Mouse (Mus musculus) activated CD4-positive, CD25-positive, alpha-beta regulatory T cell, adult 4 months (primary cell): ENCODE measurements around the gene Ubac2. TPM values are rescaled to one million over a fixed set of nuclear protein-coding genes. Genes with fewer than 3 reads are reported as not detected.
A peak's percentile ranks its signal among the peaks of the same experiment; 100 is the strongest.

Experiments
- ATAC-seq: one replicate; pipeline ENCODE4 v1.8.0; 2017
- polyA plus RNA-seq, 2 experiments: library from polyadenylated mRNA; unstranded; fragments of 100-300 nt; shearing (Covaris generic); gene quantifications; one replicate each; pipeline ENCODE4 v1.2.1; 2017

The Ubac2 gene
- polyA plus RNA-seq, 2 experiments from 2014 or later = 62.5 to 75.1 TPM

- ATAC-seq = no peak
These were observed 16.9 kb downstream of the Ubac2 start for GRCm38 (mm10) chr14:121895316-121895715.

GRCm38 (mm10) chr14:121896126-121897090, 18.0 kb downstream of the Ubac2 start:
- ATAC-seq = no peak

DNA sequence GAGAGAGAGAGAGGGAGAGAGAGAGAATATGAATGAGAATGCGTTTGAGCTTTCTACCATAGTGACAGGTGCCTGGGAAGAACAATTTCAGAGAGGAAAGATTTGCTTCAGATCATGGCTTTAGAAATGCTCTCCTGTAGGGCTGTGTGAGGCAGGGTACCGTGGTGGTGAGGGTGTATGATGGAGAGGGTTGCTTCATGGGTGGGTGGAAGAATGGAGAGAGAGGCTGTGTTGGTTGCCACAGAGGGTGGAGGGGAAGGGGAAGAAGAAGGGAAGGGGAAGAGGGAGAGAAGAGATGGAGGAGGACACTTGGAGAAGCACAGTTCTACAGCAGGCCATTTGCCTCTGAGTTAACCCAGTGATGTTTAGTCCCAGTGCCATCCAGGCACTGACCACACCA, 19.4 kb downstream of the Ubac2 start:
- ATAC-seq = no peak

GRCm38 (mm10) chr14:121898509-121898908, 20.1 kb downstream of the Ubac2 start:
- peak; percentile 83 for ATAC-seq

DNA sequence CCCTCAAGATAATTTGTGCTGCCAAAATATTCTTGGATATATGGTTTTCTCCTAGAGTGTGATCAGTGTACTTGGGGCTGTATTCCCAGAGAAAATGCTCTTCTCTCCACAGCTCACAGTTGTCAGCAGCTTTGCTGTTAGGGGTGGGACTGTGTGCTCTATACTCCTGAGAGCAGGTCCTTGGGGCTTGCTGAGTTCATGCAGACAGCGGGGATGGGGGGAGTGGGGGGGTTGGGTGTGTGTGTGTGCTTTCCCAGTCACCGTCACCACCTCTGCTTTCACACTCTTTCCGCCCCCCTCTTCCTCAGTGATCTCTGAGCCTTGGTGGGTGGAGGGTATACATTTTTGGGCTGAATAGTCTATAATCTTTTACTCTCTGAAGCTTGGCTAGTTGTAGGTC, 20.7 kb downstream of the Ubac2 start:
- peak; percentile 17 for ATAC-seq

DNA sequence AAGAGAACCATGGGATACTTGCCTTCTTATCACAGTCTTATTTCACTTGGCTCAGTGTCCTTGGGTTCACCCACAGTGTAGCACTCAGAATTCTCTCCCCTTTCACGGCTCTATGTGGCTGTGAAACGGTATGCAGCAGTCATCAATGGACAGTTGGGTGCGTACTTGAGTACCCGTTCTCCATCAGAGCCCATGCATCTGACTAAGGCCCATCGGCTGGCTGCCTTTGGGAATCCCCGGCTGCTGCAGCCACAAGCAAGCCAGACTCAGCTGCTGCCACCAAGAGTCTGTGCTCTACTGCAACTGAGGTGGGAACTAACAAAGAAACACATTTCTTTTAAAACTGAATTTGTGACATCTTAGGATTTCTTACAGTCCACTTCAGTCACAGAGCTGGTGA, 23.1 kb downstream of the Ubac2 start:
- no peak for ATAC-seq

DNA sequence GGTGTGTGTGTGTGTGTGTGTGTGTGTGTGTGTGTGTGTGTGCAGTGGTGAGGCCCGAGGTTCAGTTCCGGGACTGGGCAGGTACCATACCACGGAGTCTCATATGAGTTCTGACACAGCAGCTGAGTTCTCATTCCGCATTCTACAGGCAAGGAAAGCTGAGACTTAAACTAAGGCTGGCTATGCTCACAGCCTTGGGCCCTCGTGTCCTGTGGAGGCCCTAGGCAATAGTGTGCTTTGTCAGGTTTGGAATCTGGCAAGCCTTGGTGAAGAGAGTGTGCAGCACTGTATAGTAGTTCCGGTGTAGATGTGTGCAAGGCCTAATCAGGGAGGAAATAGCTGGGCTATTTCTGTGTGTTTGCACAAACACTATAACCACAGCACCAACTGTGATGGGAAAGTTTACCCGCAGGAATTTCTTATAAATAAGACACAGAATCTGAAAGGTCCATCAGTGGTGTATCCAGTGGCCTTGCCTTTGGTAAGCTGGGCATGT, 25.0 kb downstream of the Ubac2 start:
- ATAC-seq = peak; percentile 15

GRCm38 (mm10) chr14:121904754-121905153, 26.3 kb downstream of the Ubac2 start:
- no peak for ATAC-seq

DNA sequence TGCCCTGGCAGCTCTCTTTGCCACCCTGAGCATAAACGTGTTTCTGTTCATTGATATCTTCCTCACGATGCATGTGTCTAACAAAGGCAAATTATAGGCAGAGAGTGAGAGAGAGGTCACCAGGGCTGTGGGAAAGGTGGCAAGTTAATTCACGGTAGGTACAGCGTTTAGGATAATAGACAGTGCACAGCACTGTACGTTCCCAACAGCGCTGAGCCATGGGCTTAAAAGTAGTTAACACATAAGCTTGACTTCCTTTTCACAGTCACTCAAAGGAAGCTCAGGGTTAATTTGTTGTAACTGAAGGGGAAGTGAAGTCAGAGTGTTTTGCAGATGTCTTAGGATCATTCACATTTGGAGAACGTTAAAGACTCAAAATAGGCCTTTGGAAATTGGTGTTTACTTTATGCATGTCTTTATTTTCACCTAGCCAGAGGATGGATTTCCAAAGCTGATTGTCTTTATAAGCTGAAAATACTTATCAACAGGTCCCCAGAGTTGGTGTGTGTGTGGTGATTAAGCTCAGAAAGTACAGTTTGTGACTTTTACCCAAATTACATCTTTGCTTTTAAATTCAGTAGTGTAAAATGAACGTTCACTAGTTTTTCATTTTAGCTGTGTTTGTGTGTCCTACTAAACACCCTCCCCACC, 28.0 kb downstream of the Ubac2 start:
- peak; percentile 43 for ATAC-seq

GRCm38 (mm10) chr14:121906992-121907681, 28.7 kb downstream of the Ubac2 start:
- no peak for ATAC-seq

GRCm38 (mm10) chr14:121909868-121910267, 31.4 kb downstream of the Ubac2 start:
- no peak for ATAC-seq

DNA sequence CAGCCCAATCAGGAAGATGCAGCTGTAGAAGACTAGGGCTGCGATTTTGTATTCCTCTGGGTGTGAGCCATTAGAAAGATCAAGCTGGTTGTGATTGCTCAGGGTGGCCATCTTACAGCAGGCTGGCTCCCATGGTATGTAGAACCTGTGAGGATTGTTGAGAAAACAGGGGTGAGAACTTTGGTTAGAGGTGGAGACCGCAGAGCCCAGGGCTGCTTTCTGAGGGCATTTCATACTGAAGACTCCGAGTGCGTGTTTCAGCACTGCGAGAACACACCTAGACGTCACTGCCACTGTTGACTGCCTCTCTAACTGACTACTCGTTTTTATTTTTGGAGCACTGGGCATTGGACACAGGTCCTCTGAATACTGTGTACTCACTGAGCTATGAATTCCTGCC, 34.1 kb downstream of the Ubac2 start:
- ATAC-seq = no peak

- ATAC-seq = no peak
These were observed 36.7 kb downstream of the Ubac2 start for GRCm38 (mm10) chr14:121915143-121915542.

GRCm38 (mm10) chr14:121915621-121916020, 37.2 kb downstream of the Ubac2 start, which contains the start of gene Gpr18:
Gene Gpr18, minus strand, starts transcription at chr14:121915781.
- ATAC-seq = peak; percentile 83

GRCm38 (mm10) chr14:121916311-121917094, 38.1 kb downstream of the Ubac2 start:
- ATAC-seq = peak; percentile 11

GRCm38 (mm10) chr14:121918266-121918665, 39.8 kb downstream of the Ubac2 start:
- no peak for ATAC-seq

DNA sequence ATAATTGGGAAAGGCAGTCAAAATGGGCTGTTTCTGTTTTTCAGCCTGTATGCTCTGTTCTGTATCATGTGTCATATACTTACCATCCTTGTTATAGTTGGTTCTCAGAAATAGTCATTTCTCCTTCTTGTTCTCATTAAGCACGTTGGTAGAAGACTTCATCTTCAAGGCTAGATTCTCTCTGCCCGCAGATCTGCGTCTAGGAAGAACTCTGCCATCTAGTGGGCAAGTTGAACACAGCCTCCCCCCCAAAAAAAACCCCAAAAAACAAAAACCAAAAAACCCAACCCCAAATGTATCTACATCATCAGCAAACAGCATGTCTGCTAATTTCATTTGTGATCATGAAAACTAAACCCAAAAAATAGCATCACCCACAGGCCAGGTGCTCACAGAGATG, 41.3 kb downstream of the Ubac2 start:
- ATAC-seq = peak; percentile 4

DNA sequence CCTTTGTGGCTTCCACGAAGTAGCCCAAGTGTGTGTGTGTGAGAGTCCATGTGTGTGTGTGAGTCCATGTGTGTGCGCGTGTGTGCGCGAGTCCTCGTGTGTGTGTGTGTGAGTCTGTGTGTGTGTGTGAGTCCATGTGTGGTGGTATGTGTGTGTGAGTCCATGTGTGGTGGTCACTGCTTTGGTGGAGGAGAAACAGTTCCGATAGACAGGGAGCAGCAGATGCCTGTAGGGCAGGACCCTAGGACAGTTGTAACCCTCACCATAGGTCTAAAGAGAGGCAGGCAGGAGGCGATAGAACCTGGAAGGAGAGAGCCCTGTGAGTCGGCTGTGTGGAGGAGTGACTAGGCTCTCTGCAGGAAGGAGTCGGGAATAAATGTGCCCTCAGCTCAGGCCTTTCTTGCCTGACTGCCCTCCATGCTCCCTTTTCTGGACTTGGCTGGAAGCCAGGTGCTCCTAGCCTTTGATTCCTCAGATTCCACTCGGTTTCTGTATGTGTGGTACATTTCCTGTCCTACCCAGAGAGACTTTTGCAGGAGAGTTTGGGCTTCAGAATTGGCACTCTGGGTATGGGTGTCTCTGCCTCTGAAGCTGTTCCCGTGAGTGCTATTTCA, 42.2 kb downstream of the Ubac2 start:
- no peak for ATAC-seq

DNA sequence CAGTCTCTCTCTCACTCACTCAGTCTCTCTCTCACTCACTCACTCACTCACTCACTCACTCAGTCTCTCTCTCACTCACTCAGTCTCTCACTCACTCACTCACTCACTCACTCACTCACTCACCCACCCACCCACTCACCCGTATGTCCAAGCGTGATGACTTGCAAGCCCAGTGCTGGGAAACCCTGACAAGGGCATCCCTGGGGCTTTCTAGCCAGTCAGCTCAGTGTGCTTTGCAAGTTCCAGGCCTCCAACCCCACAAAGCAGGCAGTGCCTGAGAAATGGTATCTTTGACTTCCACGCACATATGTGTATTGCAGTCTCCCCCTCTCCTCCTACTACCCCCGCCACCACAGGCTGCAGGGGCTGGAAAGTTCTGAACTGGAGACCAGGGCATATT, 43.6 kb downstream of the Ubac2 start:
- ATAC-seq = no peak

DNA sequence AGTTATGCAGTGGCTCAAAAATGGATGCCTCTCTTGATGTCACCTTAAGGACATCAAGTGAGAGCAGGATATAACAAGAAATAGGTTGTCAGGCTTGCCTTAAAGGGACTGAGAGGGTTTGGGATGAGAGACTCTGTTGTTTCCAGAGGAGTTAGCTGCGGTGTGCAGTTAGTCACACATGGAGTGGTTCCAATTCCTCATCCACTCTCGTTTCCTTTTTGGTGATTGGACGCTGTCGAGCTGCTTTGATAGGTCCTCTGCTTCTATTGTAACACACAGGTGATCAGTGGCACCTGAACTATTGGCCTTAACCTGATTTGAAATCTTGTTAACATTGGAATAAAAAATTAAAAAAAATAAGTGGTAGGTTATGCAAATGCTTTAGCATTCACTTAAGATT, 44.3 kb downstream of the Ubac2 start:
- ATAC-seq = no peak

DNA sequence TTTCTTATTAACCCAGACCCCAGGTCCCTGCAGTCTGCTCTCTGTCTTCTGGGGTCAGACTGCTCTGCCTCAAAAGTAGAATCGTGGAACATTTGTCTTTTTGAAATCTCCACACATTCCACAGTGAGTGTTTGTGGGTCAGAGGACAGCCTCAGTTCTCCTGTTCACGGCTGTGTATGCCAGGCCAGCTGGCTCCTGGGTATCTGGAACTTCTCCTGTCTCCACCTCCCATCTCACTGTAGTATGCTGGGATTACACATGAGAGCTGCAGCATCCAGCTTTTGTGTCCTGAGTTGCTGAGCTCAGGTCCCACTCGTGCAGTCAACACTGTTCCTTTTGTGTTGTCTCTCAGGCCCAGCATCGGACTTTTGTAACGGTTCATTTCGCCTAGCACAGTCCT, 46.5 kb downstream of the Ubac2 start:
- ATAC-seq = no peak

GRCm38 (mm10) chr14:121926901-121927300, 48.5 kb downstream of the Ubac2 start:
- no peak for ATAC-seq
